Mouse (Mus musculus) embryonic facial prominence, embryonic 13.5 days (tissue): ENCODE measurements around the gene Btbd3. TPM values are rescaled to one million over a fixed set of nuclear protein-coding genes. Genes with fewer than 3 reads are reported as not detected.
A peak's percentile ranks its signal among the peaks of the same experiment; 100 is the strongest.

ENCODE experiments used
- ATAC-seq: fragments of 200-750 bp; cut with Nextera tagmentation; 2 replicates; pipeline ENCODE4 v1.8.0; 2017; ENCODE audit warnings: low read depth; ENCODE audit not compliant: insufficient number of reproducible peaks, insufficient read depth, low FRiP score, low TSS enrichment
- H3K27ac ChIP-seq: fragments of 300-500 bp; sonication (generic); 2 replicates; pipeline ENCODE4 v1.5.1; 2015; ENCODE audit warnings: moderate library complexity, mild to moderate bottlenecking, inconsistent platforms
- H3K27me3 ChIP-seq: fragments of 300-500 bp; sonication (generic); 2 replicates; pipeline ENCODE4 v1.6.1; 2015; ENCODE audit warnings: mild to moderate bottlenecking, inconsistent platforms
- H3K36me3 ChIP-seq: fragments of 300-500 bp; sonication (generic); 2 replicates; pipeline ENCODE4 v1.6.1; 2015; ENCODE audit warnings: mild to moderate bottlenecking, inconsistent platforms
- H3K4me1 ChIP-seq: fragments of 300-500 bp; sonication (generic); 2 replicates; pipeline ENCODE4 v1.6.1; 2015; ENCODE audit warnings: inconsistent platforms
- H3K4me2 ChIP-seq: fragments of 300-500 bp; sonication (generic); 2 replicates; pipeline ENCODE4 v1.6.1; 2015; ENCODE audit warnings: moderate library complexity, mild to moderate bottlenecking, inconsistent platforms
- H3K4me3 ChIP-seq: fragments of 300-500 bp; sonication (generic); 2 replicates; pipeline ENCODE4 v1.5.1; 2015; ENCODE audit warnings: mild to moderate bottlenecking, inconsistent platforms
- H3K9ac ChIP-seq: fragments of 300-500 bp; sonication (generic); 2 replicates; pipeline ENCODE4 v1.6.1; 2015; ENCODE audit warnings: mild to moderate bottlenecking, inconsistent platforms
- H3K9me3 ChIP-seq: fragments of 300-500 bp; sonication (generic); 2 replicates; pipeline ENCODE4 v1.6.1; 2016; ENCODE audit warnings: inconsistent platforms
- WGBS: fragments of 180-500 bp; shearing (Covaris S2); methylation state at CpG from one replicate; pipeline ENCODE4 v1.1.7; 2015; ENCODE audit warnings: mixed read lengths; 5-methylcytosine and 5-hydroxymethylcytosine counted together
- polyA plus RNA-seq: library from polyadenylated mRNA; unstranded; fragments of >200 nt; fragmentation: Nextera tagmentation; extraction: Ambion mirVana; gene quantifications from 2 replicates; pipeline ENCODE4 v1.2.1, GENCODE M21; 2015

Btbd3 gene
- polyA plus RNA-seq, 1 experiment from 2014 or later: 25.8 TPM

DNA sequence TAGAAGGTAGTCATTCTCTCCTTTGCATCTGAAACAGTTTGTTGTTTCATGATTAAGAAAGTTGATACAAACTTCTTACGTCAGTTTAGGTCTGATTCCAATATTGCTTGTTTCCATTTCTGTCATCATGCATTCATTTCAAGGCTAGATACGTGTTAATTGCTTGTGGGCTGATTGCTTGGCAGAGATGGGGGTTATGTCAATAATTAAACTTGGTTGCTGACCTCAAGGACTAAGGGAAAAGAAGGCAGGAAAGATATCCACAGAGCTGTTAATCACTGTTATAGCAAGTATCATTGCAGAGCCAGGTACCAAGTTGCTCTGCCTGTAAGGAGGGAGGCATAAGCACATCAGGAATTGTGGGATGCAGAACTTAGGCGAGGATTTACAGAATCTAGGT, 226.2 kb downstream of the Btbd3 start:
- WGBS: 69% methylated on average over 3 of the region's 3 CpGs
- no peak overlapping the region for H3K9ac ChIP-seq
- no peak for ATAC-seq

DNA sequence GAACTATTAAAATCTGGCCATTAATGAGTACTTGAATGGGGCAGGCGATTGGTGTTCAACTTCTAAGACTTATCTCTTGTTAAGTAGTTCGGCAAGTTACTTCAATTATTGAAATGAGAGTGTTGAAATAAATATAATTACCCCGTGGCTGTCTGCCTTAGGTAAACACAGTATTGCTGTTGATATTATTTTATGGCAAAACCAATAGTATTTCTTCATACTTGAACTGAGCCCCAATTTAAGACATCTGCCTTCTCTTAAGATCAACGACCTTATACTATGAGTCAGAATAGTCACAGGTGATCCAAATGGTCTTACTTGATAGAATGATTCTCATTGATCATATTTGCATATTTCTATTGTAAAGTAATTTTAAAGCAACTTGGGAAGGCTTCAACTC, 228.5 kb downstream of the Btbd3 start:
- Histone ChIP-seq H3K27me3 (no peaks in the 10 kb centered on the region), H3K4me3 (no peak overlapping the region), H3K4me1 (no peaks in the 10 kb centered on the region), H3K4me2 (no peak overlapping the region), H3K27ac (no peak overlapping the region), H3K9ac (no peak overlapping the region), H3K9me3 (no peaks in the 10 kb centered on the region), H3K36me3 (no peaks in the 10 kb centered on the region)
- WGBS: 86% methylated on average over 4 of the region's 4 CpGs
- no peak for ATAC-seq

More for the DNA sequence above, 226.2 kb downstream of the Btbd3 start:
- no peaks in the 10 kb centered on the region for H3K9me3 ChIP-seq
- H3K4me1 ChIP-seq: no peaks in the 10 kb centered on the region
- H3K4me3 ChIP-seq: no peak overlapping the region
- no peak overlapping the region for H3K27ac ChIP-seq
- no peaks in the 10 kb centered on the region for H3K27me3 ChIP-seq
- no peaks in the 10 kb centered on the region for H3K36me3 ChIP-seq
- H3K4me2 ChIP-seq: no peak overlapping the region

DNA sequence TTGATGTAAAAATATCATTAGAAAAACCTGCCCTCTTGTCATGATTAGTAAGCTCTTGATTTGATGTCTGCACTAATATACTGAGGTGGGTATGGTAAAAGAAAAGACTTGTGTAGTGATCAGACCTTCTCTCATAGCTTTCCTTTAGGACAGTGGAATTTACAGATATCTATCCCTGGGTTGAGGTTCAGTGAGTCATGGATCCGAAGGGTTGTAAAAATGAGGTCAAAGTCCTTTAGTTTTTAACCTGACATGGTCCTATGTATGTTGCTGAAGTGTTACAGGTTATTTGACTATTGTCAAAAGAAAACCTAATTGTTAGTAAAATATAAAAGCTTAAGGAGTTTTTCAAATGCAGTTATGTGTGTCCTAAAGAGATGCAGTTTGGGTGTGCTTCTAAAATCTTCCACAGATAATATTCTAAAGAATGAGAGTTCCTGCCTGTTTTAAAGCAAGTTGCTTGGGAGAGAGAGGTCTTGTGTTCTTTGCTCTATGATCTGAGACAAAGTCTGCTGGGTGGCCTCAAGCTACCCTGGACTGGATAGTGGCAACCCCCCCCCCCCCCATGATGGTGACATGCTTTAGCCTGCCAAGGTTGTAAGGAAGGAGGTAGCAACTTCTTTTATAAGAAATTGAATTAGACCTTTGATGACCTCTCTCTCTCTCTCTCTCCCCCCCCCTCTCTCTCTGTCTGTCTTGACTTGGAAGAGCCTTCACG, 234.5 kb downstream of the Btbd3 start:
- no peaks in the 10 kb centered on the region for H3K4me1 ChIP-seq

DNA sequence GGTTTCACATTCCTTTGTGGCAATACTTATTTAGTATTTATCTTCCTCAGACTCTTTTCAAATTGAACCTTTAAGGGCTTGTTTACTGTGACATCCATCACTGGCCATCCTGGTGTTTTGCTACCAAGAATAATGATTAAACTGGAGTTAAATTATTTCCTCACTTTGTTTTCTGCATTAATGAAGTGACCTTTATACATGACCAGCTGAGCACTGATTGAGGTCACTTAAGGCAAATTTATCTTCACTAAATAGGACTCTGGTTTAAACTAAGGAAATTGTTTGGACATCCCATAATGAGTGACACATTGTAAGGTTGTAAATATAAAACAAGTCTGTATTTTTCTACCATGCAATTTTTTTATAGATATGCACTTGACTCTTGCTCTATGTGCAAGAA, 235.8 kb downstream of the Btbd3 start:
- H3K9ac ChIP-seq: no peak overlapping the region
- no peaks in the 10 kb centered on the region for H3K4me1 ChIP-seq
- no peaks in the 10 kb centered on the region for H3K36me3 ChIP-seq
- no peak overlapping the region for H3K4me2 ChIP-seq
- H3K27me3 ChIP-seq: no peaks in the 10 kb centered on the region
- H3K4me3 ChIP-seq: no peak overlapping the region
- no peak for ATAC-seq
- no peak overlapping the region for H3K27ac ChIP-seq
- H3K9me3 ChIP-seq: no peaks in the 10 kb centered on the region

More for the DNA sequence above, 234.5 kb downstream of the Btbd3 start:
- Histone ChIP-seq H3K4me3 (no peak overlapping the region), H3K27ac (no peak overlapping the region), H3K9ac (no peak overlapping the region), H3K9me3 (no peaks in the 10 kb centered on the region), H3K27me3 (no peaks in the 10 kb centered on the region), H3K36me3 (no peaks in the 10 kb centered on the region), H3K4me2 (no peak overlapping the region)
- ATAC-seq: no peak
- 88% methylated on average over 2 of the region's 2 CpGs for WGBS

DNA sequence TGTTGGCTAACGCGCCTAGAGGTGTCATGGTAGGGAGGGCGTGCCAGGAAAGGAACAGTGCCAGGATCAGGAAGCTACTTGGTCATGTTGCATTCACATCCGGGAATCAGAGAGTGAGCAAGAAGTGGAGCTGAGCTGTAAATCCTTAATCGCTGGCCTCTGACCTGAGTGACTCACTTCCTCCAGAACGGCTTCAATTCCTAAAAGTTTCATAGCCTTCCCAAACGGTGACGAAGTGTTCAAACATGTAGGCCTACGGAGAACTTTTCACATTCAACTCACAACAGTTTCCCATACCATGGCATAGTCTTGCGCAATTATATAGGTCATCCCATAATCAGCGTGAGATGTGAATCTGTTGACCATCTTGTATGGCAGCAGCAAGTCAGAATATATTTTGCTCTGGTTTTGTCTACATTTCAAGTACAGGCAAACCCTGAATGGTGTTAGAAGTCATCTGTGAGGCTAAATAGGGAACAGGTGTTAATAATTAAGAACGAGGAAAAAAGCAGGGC, 247.6 kb downstream of the Btbd3 start:
- 53% methylated on average over 12 of the region's 12 CpGs for WGBS

DNA sequence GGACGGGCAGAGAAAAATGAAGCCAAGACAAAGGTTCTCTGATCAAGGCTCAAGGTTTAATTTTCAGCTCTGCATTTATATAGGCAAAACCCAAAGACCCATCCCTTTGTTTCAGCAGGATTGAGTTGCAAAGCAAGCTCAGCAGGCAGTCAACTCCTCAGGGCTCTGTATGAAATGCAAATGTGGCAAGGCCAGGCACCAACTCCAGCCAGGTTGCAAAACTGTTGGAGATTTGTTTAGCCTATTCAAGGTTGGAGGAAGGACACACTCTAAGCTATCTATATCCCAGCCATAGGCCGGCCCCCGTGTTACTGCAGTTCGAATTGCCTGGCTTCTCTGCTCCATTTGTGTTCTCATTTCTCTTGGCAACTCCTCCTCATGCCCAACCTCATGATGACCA, 259.2 kb downstream of the Btbd3 start:
- H3K4me3 ChIP-seq: no peak overlapping the region
- H3K4me2 ChIP-seq: no peak overlapping the region
- WGBS: 30% methylated on average over 4 of the region's 4 CpGs
- H3K36me3 ChIP-seq: no peaks in the 10 kb centered on the region
- no peak overlapping the region for H3K9ac ChIP-seq
- H3K27me3 ChIP-seq: no peaks in the 10 kb centered on the region
- H3K27ac ChIP-seq: no peak overlapping the region
- H3K9me3 ChIP-seq: no peaks in the 10 kb centered on the region
- H3K4me1 ChIP-seq: no peaks in the 10 kb centered on the region
- ATAC-seq: no peak

More for the DNA sequence above, 247.6 kb downstream of the Btbd3 start:
- Histone ChIP-seq H3K4me2 (no peak overlapping the region), H3K9ac (no peak overlapping the region), H3K27ac (no peak overlapping the region), H3K36me3 (no peaks in the 10 kb centered on the region), H3K4me1 (peaks cover 4% of the 10 kb centered on the region; the same call in 1 of the 2 replicates), H3K27me3 (no peaks in the 10 kb centered on the region), H3K4me3 (no peak overlapping the region), H3K9me3 (no peaks in the 10 kb centered on the region)
- no peak for ATAC-seq

DNA sequence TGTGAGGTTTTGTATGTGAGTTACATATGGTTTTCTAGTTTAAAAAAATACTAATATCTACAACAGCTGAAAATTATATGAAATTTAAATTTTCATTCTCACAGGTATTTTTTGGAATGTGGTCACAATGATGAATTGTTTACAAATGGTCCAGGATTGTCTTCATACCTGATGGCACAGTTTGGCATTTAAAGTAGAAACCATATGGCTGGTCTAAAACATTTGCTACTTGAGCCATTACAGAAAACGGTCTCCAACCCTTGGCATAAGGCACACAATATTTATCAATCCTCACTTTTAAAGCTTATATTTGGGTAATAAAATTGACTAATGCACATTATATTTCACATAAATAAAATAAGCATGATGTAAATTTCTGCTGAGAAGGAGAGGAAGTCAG, 272.1 kb downstream of the Btbd3 start:
- no peak overlapping the region for H3K4me3 ChIP-seq
- H3K4me2 ChIP-seq: no peak overlapping the region
- no peak overlapping the region for H3K27ac ChIP-seq
- no peak for ATAC-seq
- H3K27me3 ChIP-seq: no peaks in the 10 kb centered on the region
- H3K9me3 ChIP-seq: no peaks in the 10 kb centered on the region
- no peak overlapping the region for H3K9ac ChIP-seq
- no peaks in the 10 kb centered on the region for H3K36me3 ChIP-seq
- 0 out of 2 replicates have a peak, but pooled peaks cover 5% of the 10 kb centered on the region for H3K4me1 ChIP-seq
- WGBS: 75% methylated on average over 1 of the region's 1 CpGs

DNA sequence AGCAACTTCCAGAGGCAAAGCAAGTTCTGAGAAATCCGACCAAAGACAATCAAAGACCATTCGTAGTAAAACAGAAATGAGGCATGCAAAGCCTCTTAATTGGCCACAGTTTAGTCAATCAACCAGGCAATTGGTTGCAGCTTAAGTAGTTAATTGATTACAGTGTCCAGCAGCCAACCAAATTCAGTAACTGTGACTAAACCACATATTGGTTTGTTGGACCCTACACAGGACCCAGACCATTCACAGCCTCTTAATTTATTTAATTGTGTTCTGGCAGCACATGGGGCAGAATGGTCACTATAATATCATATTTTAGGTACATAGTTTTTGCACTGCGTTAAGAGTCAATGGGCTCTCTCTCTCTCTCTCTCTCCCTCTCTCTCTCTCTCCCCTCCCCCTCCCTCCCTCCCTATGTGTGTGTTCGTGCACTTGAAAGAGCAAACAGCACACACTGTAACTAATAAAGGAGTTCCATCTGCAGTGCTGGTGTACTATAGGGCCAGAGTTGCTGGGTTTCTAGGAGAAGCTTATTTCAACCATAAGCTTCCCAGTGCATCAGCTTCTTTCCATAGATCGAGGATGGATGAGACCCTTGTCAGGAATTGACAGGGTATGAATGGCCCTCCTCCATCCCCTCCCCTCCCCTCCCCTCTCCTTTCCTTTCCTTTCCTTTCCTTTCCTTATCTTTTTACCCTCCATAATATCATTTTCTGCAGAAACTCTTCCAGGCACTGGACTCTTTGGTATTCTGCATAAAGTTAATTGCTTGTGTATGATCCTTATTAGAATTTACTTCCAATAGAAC, 275.0 kb downstream of the Btbd3 start:
- H3K9me3 ChIP-seq: no peaks in the 10 kb centered on the region
- WGBS: 26% methylated on average over 5 of the region's 5 CpGs
- H3K4me1 ChIP-seq: 0 out of 2 replicates have a peak, but pooled peaks cover 5% of the 10 kb centered on the region
- H3K9ac ChIP-seq: no peak overlapping the region
- no peak for ATAC-seq
- H3K27ac ChIP-seq: no peak overlapping the region
- H3K36me3 ChIP-seq: no peaks in the 10 kb centered on the region
- H3K4me2 ChIP-seq: no peak overlapping the region
- H3K27me3 ChIP-seq: no peaks in the 10 kb centered on the region
- no peak overlapping the region for H3K4me3 ChIP-seq

DNA sequence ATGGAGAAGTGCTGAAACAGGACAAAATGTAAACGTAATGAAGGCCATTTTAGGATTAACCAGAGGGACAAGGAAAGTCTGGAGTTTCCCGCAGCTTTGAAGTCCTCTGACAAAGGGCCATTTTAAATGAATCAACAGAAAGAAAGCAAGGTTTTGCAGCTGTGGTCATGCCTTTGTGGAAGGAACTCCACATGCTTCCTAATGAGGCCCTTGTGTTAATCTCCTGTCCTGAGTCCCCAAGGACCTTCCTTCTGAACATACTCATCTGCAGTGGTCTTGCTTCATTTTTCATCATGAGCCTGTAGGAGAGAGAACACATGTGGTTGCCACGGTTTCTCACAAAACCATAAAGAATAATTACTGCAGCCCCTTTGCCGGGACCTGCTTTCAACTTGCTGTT, 275.6 kb downstream of the Btbd3 start:
- Histone ChIP-seq H3K9me3 (no peaks in the 10 kb centered on the region), H3K9ac (no peak overlapping the region), H3K4me3 (no peak overlapping the region), H3K27me3 (no peaks in the 10 kb centered on the region), H3K4me2 (no peak overlapping the region), H3K36me3 (no peaks in the 10 kb centered on the region), H3K27ac (no peak overlapping the region), H3K4me1 (0 out of 2 replicates have a peak, but pooled peaks cover 5% of the 10 kb centered on the region)
- 23% methylated on average over 4 of the region's 4 CpGs for WGBS
- ATAC-seq: 0 out of 2 replicates have a peak, but pooled peaks have one; percentile 10

DNA sequence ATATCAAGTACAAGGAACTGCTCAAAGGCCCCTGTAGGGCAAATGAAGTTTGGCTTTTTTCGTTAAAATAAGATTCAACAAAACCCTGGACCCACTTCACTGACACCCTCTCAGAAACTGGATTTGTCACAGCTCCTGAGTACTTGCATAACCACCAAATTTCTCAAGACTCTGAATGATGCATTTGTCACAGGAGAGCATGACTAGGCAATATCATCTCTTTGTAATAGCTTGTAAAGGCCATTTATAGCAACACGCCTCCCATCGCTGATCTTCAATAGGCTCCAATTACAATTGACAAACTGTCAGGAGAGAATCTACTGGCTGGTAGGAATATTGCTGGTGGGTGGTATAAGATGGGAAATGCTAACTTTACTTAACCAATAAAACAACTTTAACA, 283.3 kb downstream of the Btbd3 start:
- Histone ChIP-seq H3K9me3 (no peaks in the 10 kb centered on the region), H3K27ac (no peak overlapping the region), H3K4me3 (no peak overlapping the region), H3K4me1 (no peaks in the 10 kb centered on the region), H3K4me2 (no peak overlapping the region), H3K9ac (no peak overlapping the region), H3K27me3 (no peaks in the 10 kb centered on the region), H3K36me3 (no peaks in the 10 kb centered on the region)
- no peak for ATAC-seq
- 68% methylated on average over 3 of the region's 3 CpGs for WGBS

DNA sequence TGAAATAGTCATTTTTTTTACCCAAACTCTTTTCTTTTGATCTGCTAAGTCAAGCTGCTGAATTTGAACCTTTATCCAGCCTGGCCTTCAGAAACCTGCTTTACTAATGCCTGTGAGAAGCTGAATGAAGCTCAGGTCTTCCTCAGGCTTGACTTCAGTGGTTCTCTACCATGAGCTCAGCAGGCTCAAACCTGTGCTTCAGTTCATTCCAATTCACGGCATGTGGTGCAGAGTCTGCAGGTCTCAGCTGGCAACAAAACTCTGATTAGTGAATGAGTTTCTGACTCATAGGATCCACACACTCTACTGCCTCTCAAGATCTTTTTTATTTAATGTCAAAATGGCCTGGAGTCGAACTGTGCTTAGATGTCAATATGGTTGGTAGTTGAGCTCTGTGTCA, 292.6 kb downstream of the Btbd3 start:
- no peaks in the 10 kb centered on the region for H3K27me3 ChIP-seq
- H3K9me3 ChIP-seq: no peaks in the 10 kb centered on the region
- H3K27ac ChIP-seq: no peak overlapping the region
- H3K36me3 ChIP-seq: no peaks in the 10 kb centered on the region
- H3K9ac ChIP-seq: no peak overlapping the region
- no peaks in the 10 kb centered on the region for H3K4me1 ChIP-seq
- H3K4me2 ChIP-seq: no peak overlapping the region
- no peak for ATAC-seq
- no peak overlapping the region for H3K4me3 ChIP-seq
- 86% methylated on average over 2 of the region's 2 CpGs for WGBS

DNA sequence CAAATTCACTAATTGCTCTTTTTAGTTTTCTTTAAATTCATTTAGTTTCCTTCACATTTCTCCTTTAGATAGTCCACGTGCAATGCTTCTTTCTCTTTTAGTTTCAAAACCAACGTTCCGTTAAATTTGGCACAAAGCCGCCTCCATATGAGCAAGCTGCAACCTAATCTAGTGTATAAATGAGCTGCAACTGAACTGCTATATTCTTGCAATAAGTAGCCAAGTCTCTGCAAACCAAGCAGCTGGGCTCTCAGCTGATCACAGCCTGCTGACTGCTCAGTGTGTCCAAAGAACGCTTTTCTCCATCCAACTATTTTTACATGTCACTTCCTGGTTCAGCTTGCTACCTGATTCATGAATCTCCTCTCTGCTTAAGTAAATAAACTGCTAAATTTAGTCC, 295.2 kb downstream of the Btbd3 start:
- no peak for ATAC-seq
- no peak overlapping the region for H3K9ac ChIP-seq
- H3K36me3 ChIP-seq: no peaks in the 10 kb centered on the region
- H3K4me2 ChIP-seq: no peak overlapping the region
- H3K4me1 ChIP-seq: no peaks in the 10 kb centered on the region
- WGBS: 66% methylated on average over 5 of the region's 5 CpGs
- H3K27ac ChIP-seq: no peak overlapping the region
- H3K27me3 ChIP-seq: no peaks in the 10 kb centered on the region
- no peak overlapping the region for H3K4me3 ChIP-seq
- no peaks in the 10 kb centered on the region for H3K9me3 ChIP-seq
